Mouse (Mus musculus) forebrain, embryonic 12.5 days (tissue): ENCODE measurements around the gene Cdh4. TPM values are rescaled to one million over a fixed set of nuclear protein-coding genes. Genes with fewer than 3 reads are reported as not detected.
A peak's percentile ranks its signal among the peaks of the same experiment; 100 is the strongest.

Source experiments
- ATAC-seq: fragments of 200-750 bp; cut with Nextera tagmentation; 2 replicates; pipeline ENCODE4 v1.8.0; 2017; ENCODE audit warnings: moderate TSS enrichment; ENCODE audit not compliant: low FRiP score
- H3K27ac ChIP-seq: fragments of 300-500 bp; sonication (generic); 2 replicates; pipeline ENCODE4 v1.5.1; 2016; ENCODE audit warnings: mild to moderate bottlenecking
- H3K27me3 ChIP-seq: fragments of 300-500 bp; sonication (generic); 2 replicates; pipeline ENCODE4 v1.6.1; 2016; ENCODE audit warnings: mild to moderate bottlenecking
- H3K36me3 ChIP-seq: fragments of 300-500 bp; sonication (generic); replicated peaks from 2 replicates; pipeline ENCODE4 v1.6.1; 2016; ENCODE audit warnings: mild to moderate bottlenecking
- H3K4me1 ChIP-seq: fragments of 300-500 bp; sonication (generic); 2 replicates; pipeline ENCODE4 v1.6.1; 2016
- H3K4me2 ChIP-seq: fragments of 300-500 bp; sonication (generic); 2 replicates; pipeline ENCODE4 v1.6.1; 2016; ENCODE audit warnings: mild to moderate bottlenecking, moderate library complexity
- H3K4me3 ChIP-seq: fragments of 300-500 bp; sonication (generic); replicated peaks from 2 replicates; pipeline ENCODE4 v1.5.1; 2016; ENCODE audit warnings: mild to moderate bottlenecking
- H3K9ac ChIP-seq: fragments of 300-500 bp; sonication (generic); 2 replicates; pipeline ENCODE4 v1.6.1; 2016; ENCODE audit warnings: mild to moderate bottlenecking
- H3K9me3 ChIP-seq: fragments of 300-500 bp; sonication (generic); 2 replicates; pipeline ENCODE4 v1.6.1; 2016
- WGBS: fragments of 180-500 bp; shearing (Covaris S2); methylation state at CpG from one replicate; pipeline ENCODE4 v1.1.7; 2016; 5-methylcytosine and 5-hydroxymethylcytosine counted together
- polyA plus RNA-seq: library from polyadenylated mRNA; unstranded; fragments of >200 nt; fragmentation: Nextera tagmentation; extraction: Ambion mirVana; gene quantifications from 2 replicates; pipeline ENCODE4 v1.2.1, GENCODE M21; 2016

Gene Cdh4
- polyA plus RNA-seq, 1 experiment from 2014 or later = 30.7 TPM

DNA sequence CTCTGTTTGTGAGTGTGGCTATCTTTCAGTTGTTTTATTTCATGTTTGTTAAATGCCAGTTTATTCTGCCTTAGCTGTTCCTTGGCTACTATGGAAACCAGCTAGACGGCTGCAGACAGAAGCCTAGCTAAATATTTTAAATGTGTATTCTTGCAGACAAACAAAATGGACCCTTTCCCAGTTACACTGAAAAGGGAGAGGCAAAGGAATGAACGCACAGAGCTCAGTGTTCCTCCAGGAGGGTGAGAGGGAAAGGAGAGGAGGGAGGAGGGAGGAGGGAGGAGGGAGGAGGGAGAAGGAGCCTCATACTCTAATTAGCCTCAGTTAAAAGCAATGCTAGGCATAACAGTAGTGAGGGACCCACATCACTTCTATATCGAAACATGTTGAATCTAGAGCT, 348.5 kb downstream of the Cdh4 start:
- WGBS = 53% methylated on average over 3 of the region's 3 CpGs
- Histone ChIP-seq H3K36me3 (no peaks in the 10 kb centered on the region), H3K4me1 (peaks cover 74% of the 10 kb centered on the region), H3K27me3 (0 out of 2 replicates have a peak, but pooled peaks cover 4% of the 10 kb centered on the region), H3K4me3 (no peak overlapping the region), H3K27ac (no peak overlapping the region), H3K9me3 (no peaks in the 10 kb centered on the region), H3K9ac (no peak overlapping the region), H3K4me2 (no peak overlapping the region)
- ATAC-seq = no peak

DNA sequence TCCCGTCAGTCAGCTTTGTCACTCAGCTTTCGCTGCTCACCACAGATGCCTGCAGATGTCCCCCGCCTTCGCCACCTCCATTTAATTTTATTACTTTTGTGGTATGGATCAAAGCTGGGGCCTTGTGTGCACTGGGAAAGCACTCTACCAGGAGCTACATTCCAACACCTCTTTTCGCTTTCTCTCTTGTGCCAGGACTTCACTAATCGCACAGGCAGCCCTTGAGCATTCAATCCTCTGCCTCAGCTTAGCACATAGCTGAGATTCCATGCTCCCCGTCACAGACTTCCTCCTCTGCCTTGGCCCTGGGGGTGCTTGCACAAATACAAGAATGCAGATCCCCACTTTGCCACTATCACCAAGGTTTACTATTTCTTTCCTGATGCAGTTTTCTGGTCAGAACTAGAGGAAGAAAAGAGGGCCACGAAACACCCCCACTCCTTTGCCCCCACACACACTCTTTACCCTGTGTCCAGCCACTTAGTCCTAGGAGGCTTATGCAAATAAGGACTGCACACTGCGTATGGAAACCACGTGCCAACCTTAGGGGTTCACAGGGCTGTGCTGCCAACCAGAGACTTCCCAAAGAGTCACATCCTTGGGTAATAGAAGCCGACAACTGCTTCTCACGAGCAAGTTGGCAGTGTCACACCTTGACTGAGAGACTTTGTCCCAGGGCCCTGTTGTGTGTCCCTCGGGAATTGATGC, 350.3 kb downstream of the Cdh4 start:
- Histone ChIP-seq H3K4me3 (no peak overlapping the region), H3K9me3 (no peaks in the 10 kb centered on the region), H3K27me3 (0 out of 2 replicates have a peak, but pooled peaks cover 4% of the 10 kb centered on the region), H3K4me1 (peaks cover 65% of the 10 kb centered on the region), H3K36me3 (no peaks in the 10 kb centered on the region), H3K27ac (peak overlapping the region; percentile 25; the same call in 1 of the 2 replicates), H3K9ac (peak overlapping the region; percentile 13; the same call in 1 of the 2 replicates), H3K4me2 (0 out of 2 replicates have a peak overlapping the region, but pooled peaks have one; percentile 13)
- ATAC-seq = peak; percentile 30; the same call in 1 of the 2 replicates
- WGBS = 32% methylated on average over 13 of the region's 13 CpGs

DNA sequence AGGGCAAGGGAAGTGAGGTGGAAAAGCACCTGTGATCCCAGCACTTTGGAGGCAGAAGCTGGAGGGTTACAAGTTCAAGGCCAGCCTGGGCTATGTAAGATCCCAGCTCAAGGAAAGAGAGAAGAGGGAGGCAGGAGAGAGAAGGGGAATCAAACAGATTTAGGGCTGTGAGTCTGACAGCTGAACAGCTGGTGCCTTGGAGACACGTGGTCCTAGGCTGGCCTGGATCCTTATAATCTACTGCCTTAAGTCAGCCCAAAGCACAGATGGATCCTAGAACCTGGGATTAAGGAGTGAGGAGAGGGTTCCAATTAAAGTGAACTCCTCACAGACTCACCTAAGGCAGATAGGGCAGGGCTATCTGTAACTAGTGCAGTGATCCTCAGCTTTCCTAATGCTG, 352.1 kb downstream of the Cdh4 start:
- WGBS = 44% methylated on average over 1 of the region's 1 CpGs
- Histone ChIP-seq H3K27me3 (0 out of 2 replicates have a peak, but pooled peaks cover 4% of the 10 kb centered on the region), H3K36me3 (no peaks in the 10 kb centered on the region), H3K9ac (no peak overlapping the region), H3K4me2 (no peak overlapping the region), H3K4me3 (no peak overlapping the region), H3K9me3 (no peaks in the 10 kb centered on the region), H3K27ac (no peak overlapping the region), H3K4me1 (peaks cover 55% of the 10 kb centered on the region)
- ATAC-seq = no peak

DNA sequence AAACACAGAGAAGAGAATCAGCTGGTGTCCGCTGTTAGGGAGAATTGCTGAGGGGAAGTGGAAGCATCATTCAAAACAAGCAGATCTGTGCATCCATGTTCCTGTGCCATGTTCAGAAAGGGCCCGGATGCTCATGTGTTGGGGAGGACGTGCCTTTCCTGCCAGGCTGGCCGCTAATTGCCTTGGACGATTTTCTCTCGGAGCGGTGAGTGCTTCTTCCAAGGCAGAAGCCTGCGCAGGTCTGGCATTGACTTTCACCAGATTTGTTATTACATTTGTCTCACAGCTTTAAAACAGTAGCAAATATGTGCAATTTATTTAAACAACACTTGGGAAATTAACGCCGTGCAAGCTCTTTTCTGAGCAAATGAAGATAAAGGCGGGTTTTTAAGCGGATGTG, 353.2 kb downstream of the Cdh4 start:
- Histone ChIP-seq H3K4me3 (no peak overlapping the region), H3K36me3 (no peaks in the 10 kb centered on the region), H3K4me2 (no peak overlapping the region), H3K9me3 (no peaks in the 10 kb centered on the region), H3K4me1 (peaks cover 49% of the 10 kb centered on the region), H3K9ac (no peak overlapping the region), H3K27ac (peak overlapping the region; percentile 50), H3K27me3 (no peaks in the 10 kb centered on the region)
- ATAC-seq = no peak
- WGBS = 64% methylated on average over 12 of the region's 12 CpGs

DNA sequence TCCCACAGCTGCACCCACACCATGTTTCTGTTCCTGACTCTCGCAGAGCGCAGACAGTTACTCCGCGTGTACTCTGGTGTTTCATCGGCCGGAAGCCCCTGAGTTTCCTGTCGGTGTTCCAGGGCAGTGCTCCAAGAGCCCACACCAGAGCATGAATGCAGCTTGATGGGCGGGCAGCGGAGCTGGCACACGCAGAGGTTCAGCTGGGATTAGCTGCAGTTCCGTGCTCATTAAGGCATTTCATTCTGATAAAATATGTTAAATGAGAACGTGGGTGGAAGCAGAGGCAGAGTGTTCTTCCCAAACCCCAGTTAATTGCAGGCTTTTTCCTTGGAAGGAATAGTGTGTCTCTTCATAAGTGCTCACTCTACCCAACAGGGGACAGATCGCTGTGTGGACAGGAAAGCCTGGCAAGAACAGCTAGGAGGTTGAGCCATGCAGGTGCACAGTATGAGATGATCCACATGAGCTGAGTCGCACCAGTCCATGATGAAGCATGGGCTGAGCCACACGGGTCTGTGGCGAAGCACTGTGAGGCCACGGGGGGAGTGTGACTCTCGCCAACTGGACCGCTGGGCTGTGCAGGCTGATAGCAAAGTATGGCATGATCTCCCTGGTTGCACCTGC, 357.8 kb downstream of the Cdh4 start:
- Histone ChIP-seq H3K9ac (no peak overlapping the region), H3K27ac (peak overlapping the region; percentile 51; the same call in 1 of the 2 replicates), H3K36me3 (no peaks in the 10 kb centered on the region), H3K4me1 (peaks cover 11% of the 10 kb centered on the region; the same call in 1 of the 2 replicates), H3K27me3 (no peaks in the 10 kb centered on the region), H3K4me2 (no peak overlapping the region), H3K4me3 (no peak overlapping the region), H3K9me3 (no peaks in the 10 kb centered on the region)
- peak; percentile 27; the same call in 1 of the 2 replicates for ATAC-seq
- WGBS = 79% methylated on average over 19 of the region's 19 CpGs

DNA sequence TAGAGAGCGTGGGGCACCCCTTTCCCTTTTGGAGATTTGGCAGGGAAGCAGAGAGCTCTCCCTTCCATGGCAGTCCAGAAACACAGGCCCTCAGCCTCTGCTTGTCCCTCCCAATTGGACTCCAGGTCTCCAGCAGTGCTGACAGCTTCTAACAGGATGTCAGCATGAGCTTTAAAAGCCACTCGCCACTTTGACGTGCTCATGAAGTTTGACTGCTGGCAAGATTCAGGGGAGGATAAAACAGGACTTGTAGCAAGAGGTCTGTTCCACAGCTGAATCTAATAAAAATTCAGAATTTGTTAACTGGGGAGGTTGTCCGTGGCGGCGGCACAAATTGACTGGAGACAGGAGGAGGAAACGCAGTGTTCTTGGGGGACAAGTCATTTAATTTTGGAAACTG, 358.8 kb downstream of the Cdh4 start:
- 80% methylated on average over 7 of the region's 7 CpGs for WGBS
- H3K27me3 ChIP-seq = no peaks in the 10 kb centered on the region

DNA sequence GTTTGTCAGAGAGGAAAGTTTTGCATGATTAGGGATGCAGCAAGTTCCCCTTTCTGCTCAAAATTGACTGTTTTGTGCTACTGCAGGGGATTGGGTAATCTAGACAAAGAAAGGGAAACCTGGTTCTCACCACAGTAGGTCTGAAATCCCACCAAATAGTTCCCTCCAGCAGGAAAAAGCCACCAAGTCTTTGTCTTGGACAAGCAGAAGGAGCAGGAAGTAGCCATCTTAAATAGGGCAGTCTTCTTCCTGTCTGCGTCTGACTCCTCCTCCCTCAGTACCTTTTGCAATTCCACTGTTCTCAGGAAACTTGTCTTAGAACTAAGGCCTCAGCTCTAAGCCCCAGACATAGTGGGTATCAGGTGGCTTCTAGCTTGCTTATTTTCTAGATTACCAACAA, 360.2 kb downstream of the Cdh4 start:
- 88% methylated on average over 1 of the region's 1 CpGs for WGBS
- Histone ChIP-seq H3K36me3 (no peaks in the 10 kb centered on the region), H3K27me3 (no peaks in the 10 kb centered on the region), H3K4me2 (no peak overlapping the region), H3K27ac (no peak overlapping the region), H3K4me1 (peaks cover 2% of the 10 kb centered on the region; the same call in 1 of the 2 replicates), H3K9me3 (no peaks in the 10 kb centered on the region), H3K9ac (no peak overlapping the region), H3K4me3 (no peak overlapping the region)
- ATAC-seq = no peak

More for the DNA sequence above, 358.8 kb downstream of the Cdh4 start:
- Histone ChIP-seq H3K9me3 (no peaks in the 10 kb centered on the region), H3K4me2 (no peak overlapping the region), H3K36me3 (no peaks in the 10 kb centered on the region), H3K4me3 (no peak overlapping the region), H3K9ac (no peak overlapping the region), H3K4me1 (peaks cover 2% of the 10 kb centered on the region; the same call in 1 of the 2 replicates), H3K27ac (no peak overlapping the region)
- no peak for ATAC-seq

DNA sequence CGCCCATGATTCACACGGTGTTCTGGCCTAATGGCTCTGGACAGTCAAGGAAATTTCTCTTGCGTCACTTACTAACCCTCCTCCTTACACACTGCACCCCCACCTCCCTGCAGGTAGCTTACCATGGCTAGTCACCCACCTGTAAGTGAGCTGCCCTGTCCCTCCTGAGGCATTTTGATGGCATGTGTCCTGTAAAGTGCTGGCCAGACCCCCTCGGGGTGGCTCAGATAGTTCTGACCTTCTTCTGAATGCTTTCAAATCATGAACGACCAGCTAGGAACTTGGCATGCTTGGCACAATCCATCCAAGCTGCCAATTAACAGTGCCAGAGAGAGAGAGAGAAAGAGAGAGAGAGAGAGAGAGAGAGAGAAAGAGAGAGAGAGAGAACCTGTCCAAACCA, 368.9 kb downstream of the Cdh4 start:
- Histone ChIP-seq H3K4me1 (no peaks in the 10 kb centered on the region), H3K27ac (no peak overlapping the region), H3K4me3 (no peak overlapping the region), H3K9ac (no peak overlapping the region), H3K4me2 (no peak overlapping the region), H3K36me3 (no peaks in the 10 kb centered on the region), H3K27me3 (no peaks in the 10 kb centered on the region), H3K9me3 (no peaks in the 10 kb centered on the region)
- ATAC-seq = no peak
- WGBS = 80% methylated on average over 5 of the region's 5 CpGs

DNA sequence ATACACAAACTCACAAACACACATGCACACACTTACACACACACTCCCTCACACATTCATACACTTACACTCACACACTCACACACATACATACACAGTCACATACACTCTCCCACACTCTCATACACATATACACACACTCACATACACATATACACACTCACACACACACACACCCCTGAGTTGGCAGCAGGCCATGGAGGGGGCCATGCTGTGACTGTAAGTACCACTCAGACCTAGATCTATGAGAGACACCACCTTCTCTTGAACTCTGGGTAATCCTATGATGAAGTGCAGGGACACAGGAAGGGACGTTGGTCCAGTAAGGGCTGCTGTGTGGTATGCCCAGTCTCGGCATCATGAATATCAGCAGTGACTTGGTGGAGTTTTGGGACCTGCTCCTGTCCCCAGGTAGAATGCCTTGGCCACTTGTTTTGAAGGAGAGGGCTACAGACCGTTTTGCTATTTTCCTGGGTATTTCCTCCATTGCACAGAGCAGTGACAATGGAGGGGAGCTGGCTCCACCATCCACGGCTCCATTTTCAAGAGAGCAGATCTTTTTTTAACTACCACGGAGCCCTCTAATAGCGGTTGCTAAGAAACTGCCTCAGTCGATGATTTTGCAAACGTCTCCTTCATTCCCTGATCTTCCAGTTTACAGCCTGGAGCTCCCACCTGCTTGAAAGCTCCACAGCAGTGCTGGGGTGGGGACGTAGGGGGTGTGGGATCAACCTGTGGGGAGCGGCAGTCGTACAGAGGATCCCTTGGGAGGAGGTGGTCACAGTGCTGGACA, 371.0 kb downstream of the Cdh4 start:
- Histone ChIP-seq H3K4me2 (no peak overlapping the region), H3K4me3 (no peak overlapping the region), H3K27me3 (no peaks in the 10 kb centered on the region), H3K4me1 (no peaks in the 10 kb centered on the region), H3K9me3 (no peaks in the 10 kb centered on the region), H3K27ac (no peak overlapping the region), H3K9ac (no peak overlapping the region), H3K36me3 (no peaks in the 10 kb centered on the region)
- 72% methylated on average over 11 of the region's 11 CpGs for WGBS
- no peak for ATAC-seq

DNA sequence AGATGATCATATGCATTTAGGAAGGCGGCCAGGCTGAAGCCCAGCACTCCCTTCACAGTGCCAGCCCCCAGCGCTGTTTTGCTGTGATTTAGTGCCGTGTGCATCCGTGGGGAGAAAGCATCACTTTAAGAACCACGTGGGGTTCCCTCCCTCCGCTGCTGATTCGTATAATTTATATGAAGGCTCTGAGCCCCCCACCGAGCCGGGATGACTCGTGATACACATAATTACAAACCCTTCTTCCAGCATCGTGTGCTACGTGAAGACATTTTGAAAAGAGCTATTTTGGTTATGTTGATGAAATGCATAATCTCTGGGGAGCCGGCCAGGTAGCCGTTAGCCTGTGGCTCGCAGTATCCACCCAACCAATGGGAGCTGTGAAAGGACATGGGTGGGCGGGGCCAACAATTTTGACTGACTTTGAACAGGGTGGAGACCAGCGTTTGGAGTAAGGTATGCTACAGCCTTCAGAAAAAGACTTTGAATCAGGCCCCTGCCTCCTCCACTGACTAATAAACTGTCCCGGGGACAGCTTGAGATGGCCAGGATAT, 382.6 kb downstream of the Cdh4 start:
- no peaks in the 10 kb centered on the region for H3K27me3 ChIP-seq
- H3K27ac ChIP-seq = peak overlapping the region; percentile 56; the same call in 1 of the 2 replicates
- no peak overlapping the region for H3K9ac ChIP-seq
- no peaks in the 10 kb centered on the region for H3K9me3 ChIP-seq
- 0 out of 2 replicates have a peak, but pooled peaks have one; percentile 7 for ATAC-seq
- H3K4me3 ChIP-seq = no peak overlapping the region
- WGBS = 38% methylated on average over 18 of the region's 18 CpGs
- H3K4me2 ChIP-seq = no peak overlapping the region
- H3K4me1 ChIP-seq = peaks cover 33% of the 10 kb centered on the region
- H3K36me3 ChIP-seq = no peaks in the 10 kb centered on the region

DNA sequence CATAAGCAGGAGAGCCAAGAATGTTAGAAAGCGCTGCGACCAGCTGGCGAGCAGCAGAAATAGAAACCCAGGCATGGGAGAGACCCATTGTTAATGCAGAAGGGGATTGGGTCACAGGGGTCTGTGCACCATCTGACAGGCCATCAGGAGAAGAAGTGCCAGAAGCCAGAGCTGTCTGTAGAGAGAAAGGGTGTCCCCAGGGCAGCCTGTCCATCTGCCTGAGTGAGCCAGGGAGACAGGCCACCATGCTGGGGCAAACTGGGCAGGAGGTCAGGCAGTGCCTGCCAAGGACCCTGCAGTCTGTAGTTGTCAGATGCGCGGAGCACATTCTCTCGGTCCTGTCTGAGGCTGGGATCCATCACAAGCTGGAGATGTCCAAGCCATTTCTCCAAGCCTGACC, 386.7 kb downstream of the Cdh4 start:
- Histone ChIP-seq H3K36me3 (no peaks in the 10 kb centered on the region), H3K9me3 (no peaks in the 10 kb centered on the region), H3K27ac (no peak overlapping the region), H3K4me2 (no peak overlapping the region), H3K27me3 (no peaks in the 10 kb centered on the region), H3K9ac (no peak overlapping the region), H3K4me1 (peaks cover 16% of the 10 kb centered on the region), H3K4me3 (no peak overlapping the region)
- WGBS = 87% methylated on average over 6 of the region's 6 CpGs
- ATAC-seq = no peak

DNA sequence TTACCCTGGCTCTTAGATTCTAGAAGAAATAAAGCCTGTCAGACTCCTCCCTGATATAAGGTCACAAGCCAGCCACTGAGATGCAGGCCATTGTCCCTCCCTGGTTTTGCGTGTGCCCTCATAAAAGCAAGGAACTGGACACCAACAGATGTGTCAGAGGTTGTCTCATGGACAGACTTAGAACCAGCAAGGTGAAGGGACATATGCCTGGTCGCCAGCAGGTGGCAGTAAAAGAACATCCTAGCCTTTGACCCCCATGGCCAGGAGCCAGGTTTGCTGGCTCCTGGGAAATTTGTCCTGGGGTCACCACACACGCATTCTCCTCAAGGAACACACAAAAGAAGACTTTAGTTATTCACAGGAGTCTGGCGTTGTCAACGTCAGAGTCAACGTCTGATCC, 387.7 kb downstream of the Cdh4 start:
- ATAC-seq = no peak
- 25% methylated on average over 6 of the region's 6 CpGs for WGBS

More for the DNA sequence above, 387.7 kb downstream of the Cdh4 start:
- Histone ChIP-seq H3K27me3 (no peaks in the 10 kb centered on the region), H3K27ac (no peak overlapping the region), H3K4me2 (no peak overlapping the region), H3K36me3 (no peaks in the 10 kb centered on the region), H3K4me3 (no peak overlapping the region), H3K9ac (no peak overlapping the region), H3K9me3 (no peaks in the 10 kb centered on the region), H3K4me1 (peaks cover 9% of the 10 kb centered on the region)
